7 mouse cellular contexts compared by ENCODE assay signal in genomic region chr2:74825371-74825729, GRCm38 (mm10). TPM values are rescaled to one million over a fixed set of nuclear protein-coding genes. Genes with fewer than 3 reads are reported as not detected.
DNase-seq lines count a peak whose midpoint lies in the region; ATAC-seq lines count a peak whose summit lies in the region.

No protein-coding gene starts in this region.

- no peaks in the 10 kb centered on the region for H3K4me1 ChIP-seq in lung, embryonic 16.5 days (replicated peaks; ENCODE audit: control insufficient read depth, insufficient read depth, low read length)
- H3K4me1 ChIP-seq in forebrain, embryonic 11.5 days (replicated peaks; ENCODE audit: control insufficient read depth, insufficient read depth, low read length): no peaks in the 10 kb centered on the region
- no peaks in the 10 kb centered on the region for H3K4me1 ChIP-seq in limb, embryonic 15.5 days
- H3K4me1 ChIP-seq in stomach, embryonic 14.5 days (ENCODE audit: control insufficient read depth, insufficient read depth, low read length): no peaks in the 10 kb centered on the region

- peak overlapping the region; percentile 91 for H3K27ac ChIP-seq in lung, embryonic 16.5 days (ENCODE audit: low read length)
- H3K27ac ChIP-seq in forebrain, embryonic 11.5 days (ENCODE audit: low read depth, low read length): peak overlapping the region; percentile 70; the same call in 1 of the 2 replicates
- peak overlapping the region; percentile 89 for H3K27ac ChIP-seq in limb, embryonic 15.5 days
- H3K27ac ChIP-seq in stomach, embryonic 14.5 days (ENCODE audit: low read length): peak overlapping the region; percentile 66

- intact Hi-C loops in gastrocnemius, postnatal 36 days (cut with DNase I): no loop called here
- intact Hi-C loops in left cerebral cortex, postnatal 4 days (cut with DNase I): no loop called here

- DNase-seq in lung, postnatal 10 days: no peak
- no peak for DNase-seq in forebrain, embryonic 11.5 days (ENCODE audit: low spot score)
- no peak for DNase-seq in gastrocnemius, postnatal 36 days
- no peak for DNase-seq in left cerebral cortex, postnatal 4 days

- H3K9me3 ChIP-seq in lung, embryonic 16.5 days (ENCODE audit: control insufficient read depth, low read length): no peaks in the 10 kb centered on the region
- no peaks in the 10 kb centered on the region for H3K9me3 ChIP-seq in forebrain, embryonic 11.5 days (ENCODE audit: control insufficient read depth, low read length)
- no peaks in the 10 kb centered on the region for H3K9me3 ChIP-seq in limb, embryonic 15.5 days
- no peaks in the 10 kb centered on the region for H3K9me3 ChIP-seq in stomach, embryonic 14.5 days (ENCODE audit: control insufficient read depth, low read depth, low read length)

- 0 out of 2 replicates have a peak, but pooled peaks have one; percentile 41 for ATAC-seq in lung, embryonic 16.5 days (ENCODE audit: low read depth)
- ATAC-seq in forebrain, embryonic 11.5 days (replicated peaks; ENCODE audit: low FRiP score): peak; percentile 21; the same call in 1 of the 2 replicates
- no peak for ATAC-seq in limb, embryonic 15.5 days (ENCODE audit: insufficient number of reproducible peaks, low FRiP score, low TSS enrichment, low read depth)
- no peak for ATAC-seq in stomach, embryonic 14.5 days (ENCODE audit: insufficient number of reproducible peaks, insufficient read depth, low FRiP score, low read depth)

- H3K4me3 ChIP-seq in lung, embryonic 16.5 days (ENCODE audit: low read length): peak overlapping the region; percentile 96
- peak overlapping the region; percentile 89 for H3K4me3 ChIP-seq in forebrain, embryonic 11.5 days (ENCODE audit: low read depth, low read length)
- H3K4me3 ChIP-seq in limb, embryonic 15.5 days: peak overlapping the region; percentile 93
- peak overlapping the region; percentile 74 for H3K4me3 ChIP-seq in stomach, embryonic 14.5 days (ENCODE audit: low read depth, low read length)

- H3K9ac ChIP-seq in lung, embryonic 16.5 days (ENCODE audit: low read length): peak overlapping the region; percentile 96
- peak overlapping the region; percentile 92 for H3K9ac ChIP-seq in forebrain, embryonic 11.5 days (ENCODE audit: low read length)
- peak overlapping the region; percentile 89 for H3K9ac ChIP-seq in limb, embryonic 15.5 days
- peak overlapping the region; percentile 73 for H3K9ac ChIP-seq in stomach, embryonic 14.5 days (replicated peaks; ENCODE audit: low read depth, low read length)

- no peaks in the 10 kb centered on the region for H3K36me3 ChIP-seq in lung, embryonic 16.5 days (ENCODE audit: control insufficient read depth, insufficient read depth, low read length)
- no peaks in the 10 kb centered on the region for H3K36me3 ChIP-seq in forebrain, embryonic 11.5 days (ENCODE audit: control insufficient read depth, insufficient read depth, low read length)
- H3K36me3 ChIP-seq in limb, embryonic 15.5 days: no peaks in the 10 kb centered on the region
- no peaks in the 10 kb centered on the region for H3K36me3 ChIP-seq in stomach, embryonic 14.5 days (ENCODE audit: control insufficient read depth, insufficient read depth, low read length)

- H3K27me3 ChIP-seq in lung, embryonic 16.5 days (ENCODE audit: control insufficient read depth, insufficient read depth, low read depth, low read length): peaks cover 4% of the 10 kb centered on the region; the same call in 1 of the 2 replicates
- H3K27me3 ChIP-seq in forebrain, embryonic 11.5 days (ENCODE audit: control insufficient read depth, insufficient read depth, low read length): no peaks in the 10 kb centered on the region
- peaks cover 4% of the 10 kb centered on the region; the same call in 1 of the 2 replicates for H3K27me3 ChIP-seq in limb, embryonic 15.5 days
- no peaks in the 10 kb centered on the region for H3K27me3 ChIP-seq in stomach, embryonic 14.5 days (ENCODE audit: control insufficient read depth, insufficient read depth, low read length)

- H3K4me2 ChIP-seq in lung, embryonic 16.5 days (ENCODE audit: low read depth, low read length): peak overlapping the region; percentile 66
- H3K4me2 ChIP-seq in forebrain, embryonic 11.5 days (ENCODE audit: low read depth, low read length, severe bottlenecking): peak overlapping the region; percentile 80
- H3K4me2 ChIP-seq in limb, embryonic 15.5 days: peak overlapping the region; percentile 64
- peak overlapping the region; percentile 58 for H3K4me2 ChIP-seq in stomach, embryonic 14.5 days (replicated peaks; ENCODE audit: low read depth, low read length)

- 59% methylated on average over 3 of the region's 3 CpGs for whole genome bisulfite sequencing in lung, embryonic 16.5 days
- WGBS in forebrain, embryonic 11.5 days: 80% methylated on average over 3 of the region's 3 CpGs
- WGBS in limb, embryonic 15.5 days: 68% methylated on average over 3 of the region's 3 CpGs
- WGBS in stomach, embryonic 14.5 days: 71% methylated on average over 3 of the region's 3 CpGs

RNA-seq across cellular contexts. Expression of gene Mtx2, which starts 0.3 kb away (rescaled TPM):
- 90.9 and 107 TPM in 2 replicates for polyA plus RNA-seq in lung, embryonic 16.5 days (2015; fragmentation: Nextera tagmentation; extraction: Ambion mirVana)
- polyA plus RNA-seq in forebrain, embryonic 11.5 days (2014; fragmentation: Nextera tagmentation; extraction: Ambion mirVana): 116 and 125 TPM in 2 replicates
- 94.6 and 94.7 TPM in 2 replicates for polyA plus RNA-seq in limb, embryonic 15.5 days (2015; fragmentation: Nextera tagmentation; extraction: Ambion mirVana)
- polyA plus RNA-seq in stomach, embryonic 14.5 days (2014; fragmentation: Nextera tagmentation; extraction: Ambion mirVana): 117 and 120 TPM in 2 replicates
- total RNA-seq in gastrocnemius, postnatal 36 days (2021): 10 to 100 TPM; 26.1 to 32.9 TPM
- 10 to 100 TPM; 67.5 to 68.4 TPM for total RNA-seq in left cerebral cortex, postnatal 4 days (2021)

Comparison
In these comparisons a context has a peak if more than half of its experiments do, and no peak if none do; other contexts are left out.
1. ATAC-seq: peak in lung, embryonic 16.5 days (single experiment) and forebrain, embryonic 11.5 days (single experiment); none in limb, embryonic 15.5 days (single experiment) and stomach, embryonic 14.5 days (single experiment).
2. Peak in every context shown above with its lines, with median percentiles within 50 percentile points of each other: H3K27ac ChIP-seq, H3K4me2 ChIP-seq, H3K4me3 ChIP-seq and H3K9ac ChIP-seq.